Mouse (Mus musculus): ENCODE results near the gene Gm20388. TPM values are rescaled to one million over a fixed set of nuclear protein-coding genes. Genes with fewer than 3 reads are reported as not detected.

Gm20388 gene
- polyA plus RNA-seq, 1 experiment from 2014 or later: not detected

GRCm38 (mm10) chr8:122238225-122238624 is 2327.6 kb downstream of the Gm20388 start:
- ATAC-seq (ENCODE audit: low read depth): no peak
- H3K4me1 ChIP-seq (replicated peaks): no peaks in the 10 kb centered on the region
- no peak overlapping the region for H3K27ac ChIP-seq
- no peaks in the 10 kb centered on the region for H3K9me3 ChIP-seq (replicated peaks)
- no peaks in the 10 kb centered on the region for H3K36me3 ChIP-seq
- no peak overlapping the region for H3K9ac ChIP-seq
- no peak overlapping the region for H3K4me3 ChIP-seq (replicated peaks)
- 65% methylated on average over 11 of the region's 11 CpGs for WGBS (ENCODE audit: insufficient replicate concordance)
- no peak for DNase-seq
- H3K27me3 ChIP-seq: peaks cover 18% of the 10 kb centered on the region
- H3K4me2 ChIP-seq: no peak overlapping the region

DNA sequence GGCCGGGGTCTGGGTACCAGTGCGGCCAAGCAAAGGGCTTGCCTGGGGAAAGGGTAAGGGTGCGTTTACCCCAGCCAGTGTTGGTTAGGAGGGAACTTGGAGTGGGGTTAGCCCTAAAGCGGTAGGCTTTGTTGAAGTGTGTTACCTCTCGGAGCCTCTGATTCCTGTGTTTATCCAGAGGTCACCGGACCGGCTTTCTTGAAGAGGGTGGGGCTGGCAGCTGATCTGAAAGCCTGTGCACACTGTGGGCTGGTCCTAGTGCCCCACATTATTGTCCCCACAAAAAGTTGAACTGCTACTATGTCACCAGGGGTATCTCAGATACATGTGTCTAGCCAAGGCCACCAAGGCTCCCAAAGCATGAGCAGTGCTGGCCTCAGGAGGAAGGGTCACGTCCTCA is 2328.1 kb downstream of the Gm20388 start:
- no peak overlapping the region for H3K4me2 ChIP-seq
- H3K36me3 ChIP-seq: no peaks in the 10 kb centered on the region
- no peak for DNase-seq
- H3K27ac ChIP-seq: no peak overlapping the region
- H3K27me3 ChIP-seq: peaks cover 14% of the 10 kb centered on the region
- no peak for ATAC-seq (ENCODE audit: low read depth)
- H3K4me1 ChIP-seq (replicated peaks): no peaks in the 10 kb centered on the region
- no peak overlapping the region for H3K9ac ChIP-seq
- WGBS (ENCODE audit: insufficient replicate concordance): 62% methylated on average over 8 of the region's 8 CpGs
- no peaks in the 10 kb centered on the region for H3K9me3 ChIP-seq (replicated peaks)
- no peak overlapping the region for H3K4me3 ChIP-seq (replicated peaks)

GRCm38 (mm10) chr8:122240241-122241026 is 2329.8 kb downstream of the Gm20388 start:
- Histone ChIP-seq H3K9me3 (replicated peaks) (no peaks in the 10 kb centered on the region), H3K36me3 (no peaks in the 10 kb centered on the region), H3K4me3 (replicated peaks) (no peak overlapping the region), H3K27me3 (peaks cover 5% of the 10 kb centered on the region; the same call in 1 of the 2 replicates), H3K9ac (no peak overlapping the region), H3K4me1 (replicated peaks) (no peaks in the 10 kb centered on the region), H3K27ac (no peak overlapping the region), H3K4me2 (no peak overlapping the region)
- ATAC-seq (ENCODE audit: low read depth) (no peak), DNase-seq (no peak)
- 80% methylated on average over 16 of the region's 16 CpGs for WGBS (ENCODE audit: insufficient replicate concordance)

GRCm38 (mm10) chr8:122243310-122243709 is 2332.7 kb downstream of the Gm20388 start:
- 41% methylated on average over 4 of the region's 4 CpGs for WGBS (ENCODE audit: insufficient replicate concordance)
- Histone ChIP-seq H3K4me1 (replicated peaks) (peaks cover 3% of the 10 kb centered on the region; the same call in 1 of the 2 replicates), H3K27me3 (peaks cover 10% of the 10 kb centered on the region; the same call in 1 of the 2 replicates)

DNA sequence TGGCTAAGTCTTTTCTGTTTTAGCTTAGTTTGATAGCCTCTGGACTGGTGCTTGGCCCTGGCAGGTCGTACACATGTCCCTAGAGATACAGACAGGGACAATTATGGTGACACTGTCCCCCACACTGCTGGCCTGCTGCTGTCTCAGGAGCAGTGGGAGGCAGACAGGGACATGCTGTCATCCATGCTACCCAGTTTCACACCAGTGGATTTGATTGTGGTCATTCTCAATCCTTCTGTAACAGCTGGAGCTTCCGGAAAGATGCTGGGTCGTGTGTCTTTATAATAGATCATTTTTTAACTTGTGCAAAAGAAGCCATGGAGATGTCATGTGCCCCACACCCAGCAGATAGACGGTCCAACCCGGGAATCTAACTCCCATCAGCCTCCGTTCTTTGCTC is 2334.5 kb downstream of the Gm20388 start:
- H3K27me3 ChIP-seq: peaks cover 13% of the 10 kb centered on the region; the same call in 1 of the 2 replicates
- DNase-seq (no peak), ATAC-seq (ENCODE audit: low read depth) (no peak)
- H3K27ac ChIP-seq: no peak overlapping the region
- no peak overlapping the region for H3K4me2 ChIP-seq
- peaks cover 3% of the 10 kb centered on the region; the same call in 1 of the 2 replicates for H3K4me1 ChIP-seq (replicated peaks)
- no peak overlapping the region for H3K9ac ChIP-seq
- H3K9me3 ChIP-seq (replicated peaks): no peaks in the 10 kb centered on the region
- H3K4me3 ChIP-seq (replicated peaks): no peak overlapping the region
- 62% methylated on average over 6 of the region's 6 CpGs for WGBS (ENCODE audit: insufficient replicate concordance)
- H3K36me3 ChIP-seq: no peaks in the 10 kb centered on the region

More at GRCm38 (mm10) chr8:122243310-122243709, 2332.7 kb downstream of the Gm20388 start:
- no peak overlapping the region for H3K4me2 ChIP-seq
- ATAC-seq (ENCODE audit: low read depth) (0 out of 2 replicates have a peak, but pooled peaks have one; percentile 19), DNase-seq (no peak)
- no peak overlapping the region for H3K4me3 ChIP-seq (replicated peaks)
- H3K36me3 ChIP-seq: no peaks in the 10 kb centered on the region
- H3K9me3 ChIP-seq (replicated peaks): no peaks in the 10 kb centered on the region
- no peak overlapping the region for H3K27ac ChIP-seq
- H3K9ac ChIP-seq: no peak overlapping the region

DNA sequence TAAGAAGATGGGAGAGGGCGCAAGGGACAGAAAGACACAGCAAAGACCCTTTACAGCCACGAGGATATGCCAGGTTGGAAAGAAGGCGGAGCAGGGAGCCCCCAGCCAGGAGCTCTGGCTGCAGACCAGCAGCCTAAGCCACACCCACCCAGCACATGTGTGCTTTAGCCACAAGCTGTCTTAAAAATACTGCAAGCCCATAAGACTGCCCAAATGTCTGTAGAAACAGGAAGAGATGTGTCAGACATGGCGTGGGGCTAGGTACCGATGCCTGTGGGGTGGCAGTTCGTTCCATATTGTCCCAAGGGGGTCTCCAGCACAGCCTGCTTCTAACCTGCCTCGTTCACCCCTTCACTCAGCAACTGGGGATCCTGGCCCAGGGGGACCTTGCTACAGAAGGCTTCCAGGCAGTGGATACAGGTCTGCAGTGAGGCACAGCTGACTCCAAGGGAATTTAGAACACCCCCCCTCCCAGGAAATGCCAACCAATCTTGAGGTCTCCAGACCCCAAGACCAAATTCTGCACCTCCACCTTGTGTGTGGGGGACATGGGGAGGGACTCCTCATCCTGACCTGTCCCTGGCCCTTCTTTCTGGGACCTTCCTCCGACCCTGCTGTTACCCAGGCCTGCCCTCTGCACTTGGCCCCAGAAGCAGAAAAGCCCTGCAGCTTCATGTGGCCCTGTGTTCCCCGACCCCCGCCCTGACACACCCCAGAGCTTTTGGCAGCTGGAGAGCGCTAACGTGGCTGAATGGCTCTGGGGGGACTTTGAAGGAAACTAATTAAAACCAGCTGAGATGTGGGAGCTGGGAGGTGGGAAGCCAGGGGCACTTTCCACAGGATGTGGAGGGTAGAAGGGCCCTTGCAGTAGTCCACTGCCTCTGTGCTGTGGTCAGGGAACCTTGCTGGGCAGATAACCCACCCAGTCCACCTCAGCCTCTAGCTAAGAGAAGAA is 2335.9 kb downstream of the Gm20388 start:
- H3K9me3 ChIP-seq (replicated peaks): no peaks in the 10 kb centered on the region
- no peak overlapping the region for H3K4me2 ChIP-seq
- H3K9ac ChIP-seq: no peak overlapping the region
- 29% methylated on average over 12 of the region's 12 CpGs for WGBS (ENCODE audit: insufficient replicate concordance)
- H3K27me3 ChIP-seq: peaks cover 13% of the 10 kb centered on the region; the same call in 1 of the 2 replicates
- no peak for ATAC-seq (ENCODE audit: low read depth)
- H3K4me1 ChIP-seq (replicated peaks): peaks cover 3% of the 10 kb centered on the region; the same call in 1 of the 2 replicates
- DNase-seq: no peak
- H3K4me3 ChIP-seq (replicated peaks): no peak overlapping the region
- H3K36me3 ChIP-seq: no peaks in the 10 kb centered on the region
- no peak overlapping the region for H3K27ac ChIP-seq

GRCm38 (mm10) chr8:122251739-122252138 is 2341.1 kb downstream of the Gm20388 start:
- H3K27ac ChIP-seq: no peak overlapping the region
- no peaks in the 10 kb centered on the region for H3K9me3 ChIP-seq (replicated peaks)
- 71% methylated on average over 1 of the region's 1 CpGs for WGBS (ENCODE audit: insufficient replicate concordance)
- no peaks in the 10 kb centered on the region for H3K36me3 ChIP-seq
- H3K4me3 ChIP-seq (replicated peaks): no peak overlapping the region
- no peak for DNase-seq
- H3K9ac ChIP-seq: no peak overlapping the region
- H3K4me2 ChIP-seq: no peak overlapping the region
- H3K27me3 ChIP-seq: peaks cover 52% of the 10 kb centered on the region
- H3K4me1 ChIP-seq (replicated peaks): no peaks in the 10 kb centered on the region
- no peak for ATAC-seq (ENCODE audit: low read depth)

- Histone ChIP-seq H3K36me3 (no peaks in the 10 kb centered on the region), H3K4me2 (no peak overlapping the region), H3K9ac (no peak overlapping the region), H3K27ac (no peak overlapping the region), H3K4me1 (replicated peaks) (no peaks in the 10 kb centered on the region), H3K9me3 (replicated peaks) (no peaks in the 10 kb centered on the region), H3K27me3 (peaks cover 54% of the 10 kb centered on the region), H3K4me3 (replicated peaks) (no peak overlapping the region)
- DNase-seq: no peak
- ATAC-seq (ENCODE audit: low read depth): no peak
- WGBS (ENCODE audit: insufficient replicate concordance): 50% methylated on average over 5 of the region's 5 CpGs
These were observed 2341.7 kb downstream of the Gm20388 start for GRCm38 (mm10) chr8:122252366-122252765.

DNA sequence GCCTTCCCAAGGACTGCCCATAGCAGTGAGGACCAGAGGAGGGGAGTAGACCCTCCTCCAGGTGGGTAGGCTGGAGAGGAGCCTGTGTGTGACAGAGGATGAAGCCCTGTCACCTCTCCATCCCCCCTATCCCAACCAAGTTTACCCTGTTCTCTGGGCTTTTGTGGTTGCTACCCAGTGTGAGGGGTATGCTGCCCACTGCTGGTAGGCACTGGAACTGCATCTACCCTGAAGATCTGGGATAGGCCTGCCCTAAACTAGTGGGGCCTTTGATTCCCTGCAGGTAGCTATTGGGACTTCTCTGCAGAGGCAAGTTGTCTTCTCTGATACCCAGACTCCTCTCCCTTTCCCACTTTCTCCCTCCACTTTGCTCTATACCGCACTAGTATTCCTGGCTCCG is 2348.7 kb downstream of the Gm20388 start:
- ATAC-seq (ENCODE audit: low read depth) (no peak; the same call in 1 of the 2 replicates), DNase-seq (no peak)
- H3K27me3 ChIP-seq: peaks cover 79% of the 10 kb centered on the region
- H3K36me3 ChIP-seq: no peaks in the 10 kb centered on the region
- H3K4me3 ChIP-seq (replicated peaks): no peak overlapping the region
- WGBS (ENCODE audit: insufficient replicate concordance): 47% methylated on average over 2 of the region's 2 CpGs
- no peaks in the 10 kb centered on the region for H3K9me3 ChIP-seq (replicated peaks)
- no peak overlapping the region for H3K27ac ChIP-seq
- no peak overlapping the region for H3K4me2 ChIP-seq
- no peaks in the 10 kb centered on the region for H3K4me1 ChIP-seq (replicated peaks)
- H3K9ac ChIP-seq: no peak overlapping the region

DNA sequence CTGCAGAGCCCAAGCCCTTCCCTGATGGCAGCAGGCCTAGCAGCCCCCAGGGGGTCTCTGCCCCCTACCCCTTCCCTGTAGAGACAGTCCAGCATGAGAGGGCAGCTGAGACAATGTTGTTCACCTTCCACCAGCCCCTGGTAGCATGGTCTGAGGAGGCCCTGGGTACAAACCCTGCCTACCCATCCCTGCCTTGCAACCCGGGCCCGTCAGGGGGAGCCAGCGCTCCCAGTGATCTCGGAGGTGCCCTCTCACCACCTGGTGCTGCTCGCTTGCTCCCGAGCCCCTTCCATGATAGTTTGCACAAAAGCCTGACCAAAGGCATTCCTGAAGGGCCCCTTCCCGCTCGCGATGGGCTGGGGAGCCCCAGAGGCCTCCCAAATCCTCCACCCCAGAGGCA is 2350.1 kb downstream of the Gm20388 start:
- peaks cover 79% of the 10 kb centered on the region for H3K27me3 ChIP-seq
- H3K36me3 ChIP-seq: no peaks in the 10 kb centered on the region
- no peak overlapping the region for H3K27ac ChIP-seq
- H3K4me1 ChIP-seq (replicated peaks): no peaks in the 10 kb centered on the region
- no peak overlapping the region for H3K4me3 ChIP-seq (replicated peaks)
- no peak overlapping the region for H3K9ac ChIP-seq
- WGBS (ENCODE audit: insufficient replicate concordance): 51% methylated on average over 9 of the region's 9 CpGs
- ATAC-seq (ENCODE audit: low read depth) (no peak), DNase-seq (no peak)
- H3K9me3 ChIP-seq (replicated peaks): no peaks in the 10 kb centered on the region
- no peak overlapping the region for H3K4me2 ChIP-seq

GRCm38 (mm10) chr8:122262835-122263234 is 2352.2 kb downstream of the Gm20388 start:
- DNase-seq: no peak
- WGBS (ENCODE audit: insufficient replicate concordance): 58% methylated on average over 16 of the region's 16 CpGs
- H3K36me3 ChIP-seq: no peaks in the 10 kb centered on the region
- no peaks in the 10 kb centered on the region for H3K9me3 ChIP-seq (replicated peaks)
- no peak overlapping the region for H3K9ac ChIP-seq
- H3K27ac ChIP-seq: no peak overlapping the region
- H3K27me3 ChIP-seq: peaks cover 77% of the 10 kb centered on the region
- H3K4me3 ChIP-seq (replicated peaks): no peak overlapping the region
- H3K4me1 ChIP-seq (replicated peaks): no peaks in the 10 kb centered on the region
- no peak overlapping the region for H3K4me2 ChIP-seq
- no peak for ATAC-seq (ENCODE audit: low read depth)

Measured in liver, embryonic 13.5 days (tissue).